Mouse (Mus musculus) testis, adult 2 months (tissue): ENCODE results near the gene Hoxc6. TPM values are rescaled to one million over a fixed set of nuclear protein-coding genes. Genes with fewer than 3 reads are reported as not detected.

Experiments used
- H3K27ac ChIP-seq: fragments of 200-500 bp; 2 replicates; pipeline ENCODE4 v1.5.1; 2012; ENCODE audit warnings: low read depth, low read length; ENCODE audit not compliant: control insufficient read depth, insufficient read depth
- H3K27me3 ChIP-seq: fragments of 200-500 bp; 2 replicates; pipeline ENCODE4 v1.6.1; 2012; ENCODE audit warnings: mild to moderate bottlenecking, low read length, moderate library complexity; ENCODE audit not compliant: control insufficient read depth, insufficient read depth
- H3K36me3 ChIP-seq: fragments of 200-500 bp; 2 replicates; pipeline ENCODE4 v1.6.1; 2012; ENCODE audit warnings: mild to moderate bottlenecking, low read length; ENCODE audit not compliant: control insufficient read depth, insufficient read depth
- H3K4me1 ChIP-seq: fragments of 200-500 bp; 2 replicates; pipeline ENCODE4 v1.6.1; 2012; ENCODE audit warnings: low read length; ENCODE audit not compliant: control insufficient read depth, insufficient read depth
- H3K4me3 ChIP-seq: fragments of 200-500 bp; 2 replicates; pipeline ENCODE4 v1.5.1; 2012; ENCODE audit warnings: low read depth, mild to moderate bottlenecking, low read length, moderate library complexity, mixed read lengths; ENCODE audit not compliant: control insufficient read depth
- CTCF ChIP-seq: fragments of 200-500 bp; IDR thresholded peaks from 2 replicates; pipeline ENCODE4 v1.5.1; 2012; ENCODE audit warnings: low read depth, mild to moderate bottlenecking, inconsistent platforms, low read length, moderate library complexity; ENCODE audit not compliant: control insufficient read depth, insufficient read depth, insufficient replicate concordance
- POLR2A ChIP-seq: fragments of 200-500 bp; IDR thresholded peaks from 2 replicates; pipeline ENCODE4 v1.6.1; 2012; ENCODE audit warnings: low read depth, mild to moderate bottlenecking, inconsistent platforms, low read length, moderate library complexity; ENCODE audit not compliant: control insufficient read depth
- polyA plus RNA-seq: library from polyadenylated mRNA; depleted of rRNA; stranded (reverse); fragments of >200 nt; gene quantifications from 2 replicates; pipeline ENCODE4 v1.2.3, GENCODE M21; 2012

The Hoxc6 gene
- polyA plus RNA-seq, 1 experiment, result 1.0 TPM

DNA sequence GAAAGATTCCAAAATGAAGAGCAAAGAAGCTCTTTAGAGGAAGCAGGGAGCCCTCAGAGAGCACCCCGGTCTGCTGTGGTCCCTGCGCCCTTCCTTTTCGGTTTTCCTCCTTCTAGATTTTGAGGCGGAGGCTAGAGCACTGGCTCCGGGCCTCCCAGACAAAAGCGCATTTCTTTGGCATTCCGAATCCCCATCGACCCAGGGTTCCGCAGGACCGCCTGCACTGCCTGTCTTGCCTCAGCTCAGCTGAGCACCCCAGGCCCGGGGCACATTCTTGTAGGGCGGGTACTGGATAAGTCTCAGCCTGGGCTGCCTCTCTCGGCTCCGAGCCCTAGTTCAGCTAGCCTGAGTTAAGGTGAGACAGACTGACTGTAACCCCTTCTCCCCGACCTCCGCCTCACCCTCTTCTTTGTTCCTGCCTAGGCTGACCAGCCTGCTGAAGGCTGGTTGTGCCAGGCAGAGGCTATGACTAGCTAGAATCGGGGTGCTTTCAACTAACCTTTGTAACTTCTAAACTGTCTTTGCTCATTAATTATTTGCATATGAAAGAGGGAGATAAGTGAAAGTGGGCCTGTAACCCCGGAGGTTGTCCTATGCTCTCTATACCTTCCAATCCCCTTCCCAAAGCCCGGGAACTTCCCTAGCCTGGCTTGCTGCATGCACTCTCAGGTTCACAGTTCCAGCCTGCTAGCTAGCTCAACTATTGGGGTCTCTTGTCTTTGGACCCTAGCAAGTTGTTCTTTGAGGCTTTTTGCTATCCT lies 17.5 kb downstream of the Hoxc6 start:
- Histone ChIP-seq H3K27me3 (peaks cover 11% of the 10 kb centered on the region), H3K4me3 (peak overlapping the region; percentile 40), H3K4me1 (peaks cover 22% of the 10 kb centered on the region), H3K27ac (no peak overlapping the region), H3K36me3 (no peaks in the 10 kb centered on the region)
- TF ChIP-seq POLR2A (no peak), CTCF (no peak)

DNA sequence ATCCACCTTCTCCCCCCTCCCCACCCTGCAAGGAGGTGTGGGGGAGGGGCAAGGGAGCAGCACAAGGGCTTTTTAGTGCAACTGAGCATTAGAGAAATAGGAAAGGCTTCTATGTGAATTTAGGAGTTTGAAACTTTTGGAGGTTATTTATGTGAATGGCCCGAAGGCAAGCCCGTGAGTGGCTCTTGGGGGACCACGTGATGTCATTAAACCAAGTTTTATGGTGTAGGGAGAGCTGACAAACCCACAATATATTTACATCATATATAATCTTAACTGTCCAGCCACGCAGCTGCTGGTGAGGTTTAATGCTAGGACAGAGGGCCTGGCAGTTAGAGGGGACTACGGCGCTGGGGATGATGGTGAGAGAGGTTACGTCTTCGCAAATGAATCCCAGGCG lies 20.6 kb downstream of the Hoxc6 start, which contains the start of gene Hoxc4:
Gene Hoxc4, plus strand, starts transcription at position 299 of the 400 bp plus-strand sequence.
- TF ChIP-seq CTCF (no peak), POLR2A (no peak)
- Histone ChIP-seq H3K36me3 (no peaks in the 10 kb centered on the region), H3K27me3 (peaks cover 2% of the 10 kb centered on the region; the same call in 1 of the 2 replicates), H3K27ac (no peak within 1 kb of the TSS), H3K4me3 (no peak within 1 kb of the TSS), H3K4me1 (peaks cover 13% of the 10 kb centered on the region)

DNA sequence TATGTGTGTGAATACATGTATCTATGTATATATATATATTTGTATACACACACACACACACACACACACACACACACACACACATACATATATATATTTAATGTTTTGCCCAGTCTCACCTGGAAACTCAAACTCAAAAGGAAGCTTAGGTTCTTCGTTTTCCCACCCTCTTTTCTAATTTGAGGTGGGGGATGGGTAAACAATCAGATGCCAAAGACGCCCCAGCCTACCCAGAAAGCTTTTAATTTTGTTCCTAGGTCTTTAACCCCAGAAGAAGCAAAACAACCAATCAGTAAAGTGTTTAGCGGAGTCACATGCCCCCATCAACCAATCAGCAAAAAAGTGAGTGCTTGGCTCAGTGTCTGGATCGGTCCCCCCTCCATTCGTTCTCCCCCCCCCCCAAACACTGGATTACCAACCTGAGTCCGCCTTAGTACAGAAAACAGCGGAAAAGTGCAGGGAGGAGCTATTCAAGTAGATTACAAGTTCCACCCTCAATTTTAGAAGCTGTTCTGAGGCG lies 22.9 kb downstream of the Hoxc6 start:
- Histone ChIP-seq H3K4me3 (no peak overlapping the region), H3K27ac (no peak overlapping the region), H3K36me3 (no peaks in the 10 kb centered on the region), H3K4me1 (no peaks in the 10 kb centered on the region), H3K27me3 (no peaks in the 10 kb centered on the region)
- TF ChIP-seq CTCF, result no peak
- no peak for TF ChIP-seq POLR2A

DNA sequence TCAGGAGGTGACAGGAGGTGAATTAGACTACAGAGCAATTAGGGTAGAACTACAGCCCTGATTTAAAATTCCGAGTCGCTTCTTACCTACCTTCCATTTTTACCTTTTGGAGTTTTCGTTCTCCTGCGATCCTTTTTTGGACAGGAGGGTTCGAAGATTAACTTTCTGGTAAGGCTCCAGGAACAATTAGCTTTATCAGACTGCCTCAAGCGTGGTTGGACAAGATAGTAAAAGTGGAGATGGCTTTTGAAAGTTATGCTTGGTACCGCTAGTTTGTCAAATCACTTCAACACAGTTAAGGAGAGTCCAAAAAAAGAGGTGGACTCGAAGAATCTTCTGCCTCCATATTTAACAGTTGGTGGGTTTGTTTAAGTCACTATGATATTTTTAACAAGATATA lies 23.5 kb downstream of the Hoxc6 start:
- Histone ChIP-seq H3K27me3 (no peaks in the 10 kb centered on the region), H3K27ac (no peak overlapping the region), H3K36me3 (no peaks in the 10 kb centered on the region), H3K4me3 (no peak overlapping the region), H3K4me1 (no peaks in the 10 kb centered on the region)
- no peak for TF ChIP-seq CTCF
- no peak for TF ChIP-seq POLR2A

DNA sequence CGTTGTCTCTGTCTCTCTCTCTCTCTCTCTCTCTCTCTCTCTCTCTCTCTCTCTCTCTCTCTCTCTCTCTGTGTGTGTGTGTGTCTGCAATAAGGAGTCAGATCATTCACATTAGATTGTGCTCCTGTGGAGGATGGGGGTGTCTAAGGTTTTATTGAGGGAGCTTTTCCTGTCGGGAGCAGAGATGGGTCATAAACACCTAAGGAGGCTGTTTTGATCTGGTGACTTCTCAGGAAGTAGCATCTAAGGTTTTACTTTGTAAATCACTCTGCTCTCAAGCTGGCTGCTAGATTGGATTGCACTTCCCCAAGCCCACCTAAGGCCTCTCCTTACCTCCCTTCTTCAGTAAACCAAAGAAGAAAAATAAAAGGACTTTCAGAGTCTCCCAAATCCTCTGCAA lies 26.1 kb downstream of the Hoxc6 start:
- Histone ChIP-seq H3K4me3 (no peak overlapping the region), H3K27ac (no peak overlapping the region), H3K27me3 (0 out of 2 replicates have a peak, but pooled peaks cover 3% of the 10 kb centered on the region), H3K4me1 (peaks cover 3% of the 10 kb centered on the region), H3K36me3 (no peaks in the 10 kb centered on the region)
- TF ChIP-seq CTCF, result no peak
- TF ChIP-seq POLR2A, result no peak

DNA sequence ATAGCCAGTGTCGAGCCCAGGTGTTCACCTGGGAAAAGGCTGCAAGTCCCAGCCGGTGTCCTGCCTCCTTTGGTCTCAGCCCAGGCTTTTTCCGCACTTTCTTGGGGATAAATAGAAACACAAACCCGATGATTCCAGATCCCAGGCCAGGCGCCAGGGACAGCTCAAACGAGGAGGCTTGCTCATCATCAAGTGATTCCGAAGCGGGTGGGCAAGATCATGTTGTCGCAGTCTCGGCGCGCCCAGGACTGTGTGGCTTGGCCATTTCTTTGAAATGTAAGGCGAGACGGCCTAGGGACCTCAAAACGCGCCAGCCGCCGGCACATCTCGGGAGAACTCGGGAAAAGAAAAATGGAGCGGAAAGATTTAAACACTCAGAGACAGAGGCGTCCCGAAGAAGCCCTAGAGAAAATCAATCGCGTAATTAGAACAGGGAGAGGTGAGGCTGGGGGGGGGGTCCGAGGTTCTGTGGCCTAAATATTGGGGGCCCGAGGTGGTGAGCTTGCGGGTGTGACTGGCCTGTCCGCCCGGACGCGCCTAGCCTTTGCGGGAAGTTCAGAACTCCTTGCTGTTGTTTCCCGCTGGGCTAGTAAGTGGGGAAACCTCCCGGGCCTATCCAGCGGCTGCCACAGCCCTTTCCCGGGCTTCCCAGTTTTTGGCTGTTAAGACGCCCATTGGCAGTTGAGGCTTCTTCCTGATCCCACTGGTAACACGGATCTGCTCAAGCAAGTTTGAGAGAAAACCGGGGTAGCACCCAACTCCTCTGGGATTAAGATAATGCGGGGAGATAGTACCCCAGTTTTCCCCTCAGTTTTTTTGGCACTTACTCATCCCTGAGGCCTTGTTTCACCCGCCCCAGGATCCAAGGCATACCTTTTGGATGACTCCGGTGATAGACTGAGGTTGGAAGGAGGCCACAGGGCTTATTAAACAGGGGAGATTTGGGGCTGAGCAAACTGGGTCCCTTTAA lies 29.5 kb downstream of the Hoxc6 start:
- Histone ChIP-seq H3K27ac (no peak overlapping the region), H3K4me3 (peak overlapping the region; percentile 14; the same call in 1 of the 2 replicates), H3K36me3 (no peaks in the 10 kb centered on the region), H3K4me1 (peaks cover 3% of the 10 kb centered on the region), H3K27me3 (0 out of 2 replicates have a peak, but pooled peaks cover 3% of the 10 kb centered on the region)
- TF ChIP-seq CTCF (no peak), POLR2A (no peak)

DNA sequence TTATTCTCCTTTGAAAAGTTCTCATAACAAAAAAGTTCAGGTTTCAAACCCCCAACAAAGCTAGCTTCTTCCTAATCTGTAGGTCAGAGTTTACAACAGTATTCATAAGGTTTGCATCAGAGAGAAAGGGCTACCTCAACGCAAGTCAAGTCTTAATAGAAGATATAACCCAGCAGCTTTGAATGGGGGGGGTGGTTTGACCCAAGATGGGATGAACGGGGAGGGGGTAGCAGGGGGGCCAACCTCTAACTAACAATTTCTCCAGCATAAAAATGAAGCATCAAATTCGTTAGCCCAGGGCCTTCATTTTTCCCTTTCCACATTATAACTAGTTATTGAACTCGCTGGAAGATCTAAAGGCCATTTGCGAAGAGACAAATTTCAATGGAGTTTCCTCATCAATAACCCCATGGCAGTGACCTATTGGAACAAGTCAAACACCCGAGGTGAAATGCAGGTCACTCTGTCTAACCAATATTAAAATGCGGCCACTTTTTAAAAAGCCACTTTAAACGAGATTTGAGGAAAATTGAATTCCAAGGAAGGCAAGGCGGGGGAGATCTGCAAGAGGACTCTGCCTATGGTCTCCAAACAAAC lies 31.0 kb downstream of the Hoxc6 start:
- no peak overlapping the region for H3K4me3 ChIP-seq
- peaks cover 3% of the 10 kb centered on the region for H3K4me1 ChIP-seq
- H3K27me3 ChIP-seq, result 0 out of 2 replicates have a peak, but pooled peaks cover 3% of the 10 kb centered on the region
- no peaks in the 10 kb centered on the region for H3K36me3 ChIP-seq
- H3K27ac ChIP-seq, result no peak overlapping the region
- no peak for TF ChIP-seq CTCF
- TF ChIP-seq POLR2A, result no peak
